Mouse (Mus musculus) limb, embryonic 12.5 days (tissue): ENCODE measurements at regions not wholly inside any gene's neighbourhood (a gene's known extent, or its start where the extent isn't known, plus 50 kb on each side); places are given as distances from the start of the nearest gene placed in this dataset.

Experiments used
- ATAC-seq: fragments of 200-750 bp; cut with Nextera tagmentation; 2 replicates; pipeline ENCODE4 v1.8.0; 2017; ENCODE audit warnings: low read depth, moderate TSS enrichment; ENCODE audit not compliant: insufficient number of reproducible peaks, insufficient read depth, low FRiP score, low TSS enrichment
- H3K27ac ChIP-seq: fragments of 300-500 bp; sonication (generic); 2 replicates; pipeline ENCODE4 v1.5.1; 2016; ENCODE audit warnings: mild to moderate bottlenecking, moderate library complexity
- H3K27me3 ChIP-seq: fragments of 300-500 bp; sonication (generic); 2 replicates; pipeline ENCODE4 v1.6.1; 2016; ENCODE audit warnings: mild to moderate bottlenecking, moderate library complexity
- H3K36me3 ChIP-seq: fragments of 300-500 bp; sonication (generic); 2 replicates; pipeline ENCODE4 v1.6.1; 2016; ENCODE audit warnings: mild to moderate bottlenecking, moderate library complexity
- H3K4me1 ChIP-seq: fragments of 300-500 bp; sonication (generic); replicated peaks from 2 replicates; pipeline ENCODE4 v1.6.1; 2016
- H3K4me2 ChIP-seq: fragments of 300-500 bp; sonication (generic); 2 replicates; pipeline ENCODE4 v1.6.1; 2016; ENCODE audit warnings: mild to moderate bottlenecking, moderate library complexity
- H3K4me3 ChIP-seq: fragments of 300-500 bp; sonication (generic); replicated peaks from 2 replicates; pipeline ENCODE4 v1.5.1; 2016; ENCODE audit warnings: mild to moderate bottlenecking
- H3K9ac ChIP-seq: fragments of 300-500 bp; sonication (generic); replicated peaks from 2 replicates; pipeline ENCODE4 v1.6.1; 2016; ENCODE audit warnings: mild to moderate bottlenecking, moderate library complexity
- H3K9me3 ChIP-seq: fragments of 300-500 bp; sonication (generic); 2 replicates; pipeline ENCODE4 v1.6.1; 2016; ENCODE audit warnings: mild to moderate bottlenecking, moderate library complexity
- WGBS: fragments of 180-500 bp; shearing (Covaris S2); methylation state at CpG from one replicate; pipeline ENCODE4 v1.1.7; 2016; 5-methylcytosine and 5-hydroxymethylcytosine counted together

- Histone ChIP-seq H3K4me1 (no peaks in the 10 kb centered on the region), H3K27ac (no peak overlapping the region), H3K4me2 (no peak overlapping the region), H3K27me3 (no peaks in the 10 kb centered on the region), H3K9ac (no peak overlapping the region), H3K9me3 (no peaks in the 10 kb centered on the region), H3K36me3 (no peaks in the 10 kb centered on the region), H3K4me3 (no peak overlapping the region)
- WGBS, result 78% methylated on average over 2 of the region's 2 CpGs
- ATAC-seq, result no peak
Measured at GRCm38 (mm10) chr9:52344177-52344877, 176.0 kb upstream of the Zc3h12c start.

- Histone ChIP-seq H3K4me3 (no peak overlapping the region), H3K27ac (no peak overlapping the region), H3K4me1 (no peaks in the 10 kb centered on the region), H3K4me2 (no peak overlapping the region), H3K36me3 (no peaks in the 10 kb centered on the region), H3K9ac (no peak overlapping the region), H3K27me3 (no peaks in the 10 kb centered on the region), H3K9me3 (no peaks in the 10 kb centered on the region)
- 70% methylated on average over 2 of the region's 2 CpGs for WGBS
- no peak for ATAC-seq
Measured at GRCm38 (mm10) chr9:52341029-52341428, 172.7 kb upstream of the Zc3h12c start.

GRCm38 (mm10) chr9:52337786-52338322 is 169.5 kb upstream of the Zc3h12c start:
- 82% methylated on average over 4 of the region's 4 CpGs for WGBS

GRCm38 (mm10) chr9:52334767-52335166 is 166.4 kb upstream of the Zc3h12c start:
- Histone ChIP-seq H3K4me1 (peaks cover 8% of the 10 kb centered on the region; the same call in 1 of the 2 replicates), H3K9me3 (no peaks in the 10 kb centered on the region), H3K9ac (no peak overlapping the region), H3K4me3 (no peak overlapping the region), H3K27ac (no peak overlapping the region), H3K27me3 (no peaks in the 10 kb centered on the region), H3K4me2 (no peak overlapping the region), H3K36me3 (no peaks in the 10 kb centered on the region)
- ATAC-seq, result no peak
- 84% methylated on average over 3 of the region's 3 CpGs for WGBS

More at GRCm38 (mm10) chr9:52337786-52338322, 169.5 kb upstream of the Zc3h12c start:
- no peak overlapping the region for H3K4me3 ChIP-seq
- no peaks in the 10 kb centered on the region for H3K36me3 ChIP-seq
- ATAC-seq, result no peak
- H3K9ac ChIP-seq, result no peak overlapping the region
- no peaks in the 10 kb centered on the region for H3K27me3 ChIP-seq
- H3K4me2 ChIP-seq, result no peak overlapping the region
- no peak overlapping the region for H3K27ac ChIP-seq
- no peaks in the 10 kb centered on the region for H3K9me3 ChIP-seq
- H3K4me1 ChIP-seq, result peaks cover 8% of the 10 kb centered on the region; the same call in 1 of the 2 replicates

- H3K9ac ChIP-seq, result no peak overlapping the region
- H3K9me3 ChIP-seq, result no peaks in the 10 kb centered on the region
- no peak overlapping the region for H3K4me2 ChIP-seq
- WGBS, result 17% methylated on average over 2 of the region's 2 CpGs
- no peak overlapping the region for H3K27ac ChIP-seq
- no peaks in the 10 kb centered on the region for H3K27me3 ChIP-seq
- ATAC-seq, result no peak
- no peaks in the 10 kb centered on the region for H3K36me3 ChIP-seq
- no peak overlapping the region for H3K4me3 ChIP-seq
- H3K4me1 ChIP-seq, result peaks cover 8% of the 10 kb centered on the region; the same call in 1 of the 2 replicates
Measured at GRCm38 (mm10) chr9:52333884-52334283, 165.5 kb upstream of the Zc3h12c start.

- Histone ChIP-seq H3K4me1 (peaks cover 8% of the 10 kb centered on the region; the same call in 1 of the 2 replicates), H3K4me2 (no peak overlapping the region), H3K9ac (no peak overlapping the region), H3K27ac (no peak overlapping the region), H3K4me3 (no peak overlapping the region), H3K36me3 (no peaks in the 10 kb centered on the region), H3K27me3 (no peaks in the 10 kb centered on the region), H3K9me3 (no peaks in the 10 kb centered on the region)
- no peak for ATAC-seq
- 65% methylated on average over 1 of the region's 1 CpGs for WGBS
Measured at GRCm38 (mm10) chr9:52331748-52332147, 163.4 kb upstream of the Zc3h12c start.

GRCm38 (mm10) chr9:52330652-52331051 is 162.3 kb upstream of the Zc3h12c start:
- no peaks in the 10 kb centered on the region for H3K9me3 ChIP-seq
- H3K9ac ChIP-seq, result no peak overlapping the region
- no peak overlapping the region for H3K4me2 ChIP-seq
- no peak for ATAC-seq
- no peak overlapping the region for H3K27ac ChIP-seq
- H3K27me3 ChIP-seq, result no peaks in the 10 kb centered on the region
- H3K4me3 ChIP-seq, result no peak overlapping the region
- no peaks in the 10 kb centered on the region for H3K36me3 ChIP-seq
- WGBS, result 83% methylated on average over 3 of the region's 3 CpGs
- peaks cover 8% of the 10 kb centered on the region; the same call in 1 of the 2 replicates for H3K4me1 ChIP-seq

GRCm38 (mm10) chr9:52324347-52324746 is 156.0 kb upstream of the Zc3h12c start:
- Histone ChIP-seq H3K36me3 (no peaks in the 10 kb centered on the region), H3K27ac (no peak overlapping the region), H3K4me3 (no peak overlapping the region), H3K4me1 (no peaks in the 10 kb centered on the region), H3K27me3 (no peaks in the 10 kb centered on the region), H3K9ac (no peak overlapping the region), H3K9me3 (no peaks in the 10 kb centered on the region), H3K4me2 (no peak overlapping the region)
- no peak for ATAC-seq
- 87% methylated on average over 2 of the region's 2 CpGs for WGBS

GRCm38 (mm10) chr9:52323757-52324156 is 155.4 kb upstream of the Zc3h12c start:
- no peak for ATAC-seq
- Histone ChIP-seq H3K27me3 (no peaks in the 10 kb centered on the region), H3K27ac (no peak overlapping the region), H3K4me1 (no peaks in the 10 kb centered on the region), H3K36me3 (no peaks in the 10 kb centered on the region), H3K4me2 (no peak overlapping the region), H3K9me3 (no peaks in the 10 kb centered on the region), H3K4me3 (no peak overlapping the region), H3K9ac (no peak overlapping the region)
- WGBS, result 81% methylated on average over 1 of the region's 1 CpGs

DNA sequence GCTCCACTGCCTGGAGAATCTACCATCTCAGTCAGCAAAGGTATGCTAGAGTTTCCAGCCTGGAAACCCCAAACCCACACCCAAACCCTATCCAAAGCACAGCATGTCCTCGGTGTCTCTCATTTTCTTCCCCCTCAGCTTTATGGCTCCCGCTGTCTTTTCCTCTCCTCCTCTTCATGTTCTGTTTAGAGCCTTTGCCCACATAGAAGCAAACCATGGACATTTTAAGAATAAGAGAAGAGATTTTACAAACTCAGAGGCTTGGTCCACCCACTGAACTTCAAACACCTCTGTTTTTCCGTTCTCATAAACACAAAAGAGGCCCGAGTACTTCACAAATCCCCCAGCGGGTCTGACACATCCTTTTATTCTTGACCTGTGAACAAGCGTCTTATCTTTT is 154.9 kb upstream of the Zc3h12c start:
- Histone ChIP-seq H3K4me2 (no peak overlapping the region), H3K36me3 (no peaks in the 10 kb centered on the region), H3K9me3 (no peaks in the 10 kb centered on the region), H3K4me3 (no peak overlapping the region), H3K4me1 (no peaks in the 10 kb centered on the region), H3K27ac (no peak overlapping the region), H3K27me3 (no peaks in the 10 kb centered on the region), H3K9ac (no peak overlapping the region)
- no peak for ATAC-seq
- WGBS, result 90% methylated on average over 6 of the region's 6 CpGs

DNA sequence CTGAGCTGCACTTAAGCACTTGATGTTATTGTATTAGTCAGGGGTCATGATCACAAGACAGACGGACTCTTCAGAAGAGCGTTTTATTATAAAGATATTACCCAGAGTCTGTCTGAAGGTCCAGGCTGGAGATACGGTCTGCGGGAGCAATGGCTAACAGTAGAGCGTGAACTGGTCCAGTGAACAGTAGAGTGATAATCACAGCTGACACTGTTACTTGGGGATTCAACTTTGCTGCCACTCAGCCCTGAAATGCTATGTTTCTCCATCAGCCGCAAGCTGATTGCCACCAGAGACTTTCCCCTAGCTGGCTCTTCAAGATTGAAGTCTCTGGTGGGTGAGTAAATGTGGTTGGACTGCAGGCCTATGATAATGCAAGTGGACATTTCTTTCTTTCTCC is 133.1 kb upstream of the Zc3h12c start:
- H3K27me3 ChIP-seq, result no peaks in the 10 kb centered on the region
- H3K4me2 ChIP-seq, result no peak overlapping the region
- no peak overlapping the region for H3K4me3 ChIP-seq
- no peak overlapping the region for H3K9ac ChIP-seq
- no peaks in the 10 kb centered on the region for H3K36me3 ChIP-seq
- 82% methylated on average over 6 of the region's 6 CpGs for WGBS
- no peaks in the 10 kb centered on the region for H3K4me1 ChIP-seq
- H3K9me3 ChIP-seq, result no peaks in the 10 kb centered on the region
- ATAC-seq, result no peak
- H3K27ac ChIP-seq, result no peak overlapping the region

- no peak; the same call in 1 of the 2 replicates for ATAC-seq
- H3K27ac ChIP-seq, result no peak overlapping the region
- H3K9ac ChIP-seq, result no peak overlapping the region
- H3K36me3 ChIP-seq, result no peaks in the 10 kb centered on the region
- H3K4me3 ChIP-seq, result no peak overlapping the region
- H3K4me2 ChIP-seq, result no peak overlapping the region
- no peaks in the 10 kb centered on the region for H3K9me3 ChIP-seq
- H3K27me3 ChIP-seq, result no peaks in the 10 kb centered on the region
- WGBS, result 6% methylated on average over 6 of the region's 6 CpGs
- H3K4me1 ChIP-seq, result no peaks in the 10 kb centered on the region
Measured at GRCm38 (mm10) chr9:52298329-52298728, 130.0 kb upstream of the Zc3h12c start.
